Mouse (Mus musculus) hindlimb bud, embryonic 11.5 days (tissue): ENCODE results near the gene Cmpk1.

Experiments used
- DNase-seq: peaks from one replicate; pipeline ENCODE4 v3.0.0-alpha.2; 2012; ENCODE audit warnings: low read depth, low spot score; ENCODE audit errors: extremely low spot score

Cmpk1 gene

GRCm38 (mm10) chr4:114946416-114946815, 40.6 kb downstream of the Cmpk1 start:
- no peak for DNase-seq

GRCm38 (mm10) chr4:114945021-114945420, 42.0 kb downstream of the Cmpk1 start:
- no peak for DNase-seq

- DNase-seq, result peak; percentile 77
Measured at GRCm38 (mm10) chr4:114942583-114942982, 44.5 kb downstream of the Cmpk1 start.

GRCm38 (mm10) chr4:114942112-114942511, 44.9 kb downstream of the Cmpk1 start:
- DNase-seq, result no peak

- DNase-seq, result no peak
Measured at GRCm38 (mm10) chr4:114941311-114941710, 45.7 kb downstream of the Cmpk1 start.

- no peak for DNase-seq
Measured at GRCm38 (mm10) chr4:114938248-114938647, 48.8 kb downstream of the Cmpk1 start.

- DNase-seq, result no peak
Measured at GRCm38 (mm10) chr4:114937459-114938047, 49.5 kb downstream of the Cmpk1 start.

GRCm38 (mm10) chr4:114934188-114934587, 52.9 kb downstream of the Cmpk1 start:
- DNase-seq, result no peak

GRCm38 (mm10) chr4:114932747-114933146, 54.3 kb downstream of the Cmpk1 start:
- DNase-seq, result no peak

GRCm38 (mm10) chr4:114929155-114929554, 57.9 kb downstream of the Cmpk1 start:
- no peak for DNase-seq

GRCm38 (mm10) chr4:114925917-114926312, 61.1 kb downstream of the Cmpk1 start, which contains the start of gene Foxe3:
Foxe3 (minus strand) TSS chr4:114926013.
- no peak for DNase-seq

GRCm38 (mm10) chr4:114924971-114925916, 61.8 kb downstream of the Cmpk1 start:
- DNase-seq, result no peak

- DNase-seq, result no peak
Measured at GRCm38 (mm10) chr4:114917091-114917490, 70.0 kb downstream of the Cmpk1 start.

GRCm38 (mm10) chr4:114916056-114916455, 71.0 kb downstream of the Cmpk1 start:
- no peak for DNase-seq

- no peak for DNase-seq
Measured at GRCm38 (mm10) chr4:114913594-114913962, 73.5 kb downstream of the Cmpk1 start.

- no peak for DNase-seq
Measured at GRCm38 (mm10) chr4:114912705-114913593, 74.1 kb downstream of the Cmpk1 start.

GRCm38 (mm10) chr4:114909602-114910484, 77.2 kb downstream of the Cmpk1 start:
- DNase-seq, result no peak
